Mouse (Mus musculus) activated CD4-positive, CD25-positive, alpha-beta regulatory T cell, adult 4 months (primary cell): ENCODE results near the gene Ces2e. TPM values are rescaled to one million over a fixed set of nuclear protein-coding genes. Genes with fewer than 3 reads are reported as not detected.
"Not testable (repeated sequence)": the region's sequence is repeated elsewhere in the genome, so short reads cannot be mapped to it uniquely, and the experiment has no call there.

Experiments
- ATAC-seq: one replicate; pipeline ENCODE4 v1.8.0; 2017
- polyA plus RNA-seq, 2 experiments: library from polyadenylated mRNA; unstranded; fragments of 100-300 nt; shearing (Covaris generic); gene quantifications; one replicate each; pipeline ENCODE4 v1.2.1; 2017

The Ces2e gene
- not detected for polyA plus RNA-seq

- no peak for ATAC-seq
Observed at GRCm38 (mm10) chr8:104925972-104926596, at the start of gene Ces2e. Ces2e (plus strand) TSS chr8:104926260.

- peak; percentile 98 for ATAC-seq
Observed at GRCm38 (mm10) chr8:104886223-104886926, 39.7 kb upstream of the Ces2e start.

GRCm38 (mm10) chr8:104901746-104902145, 24.3 kb upstream of the Ces2e start:
- ATAC-seq = no peak

- no peak for ATAC-seq
Observed at GRCm38 (mm10) chr8:104907111-104907510, 18.9 kb upstream of the Ces2e start.

GRCm38 (mm10) chr8:104909021-104909420, 17.0 kb upstream of the Ces2e start:
- not testable (repeated sequence) for ATAC-seq

- ATAC-seq = not testable (repeated sequence)
Observed at GRCm38 (mm10) chr8:104909651-104910050, 16.4 kb upstream of the Ces2e start.

GRCm38 (mm10) chr8:104927301-104927700, 1.2 kb downstream of the Ces2e start:
- no peak for ATAC-seq

- ATAC-seq = no peak
Observed at GRCm38 (mm10) chr8:104944665-104945064, 18.6 kb downstream of the Ces2e start.

GRCm38 (mm10) chr8:104947056-104947455, 21.0 kb downstream of the Ces2e start, which contains the start of gene Ces2f:
Ces2f (plus strand) TSS chr8:104947356.
- no peak for ATAC-seq

GRCm38 (mm10) chr8:104949031-104949430, 23.0 kb downstream of the Ces2e start:
- no peak for ATAC-seq

GRCm38 (mm10) chr8:104961537-104961961, 35.5 kb downstream of the Ces2e start, which contains the start of gene Ces2g:
Ces2g (plus strand) TSS chr8:104961718.
- no peak for ATAC-seq

- no peak for ATAC-seq
Observed at GRCm38 (mm10) chr8:104962229-104962901, 36.3 kb downstream of the Ces2e start.

- no peak for ATAC-seq
Observed at GRCm38 (mm10) chr8:104963375-104963894, 37.4 kb downstream of the Ces2e start.

- no peak for ATAC-seq
Observed at GRCm38 (mm10) chr8:104984126-104984525, 58.1 kb downstream of the Ces2e start.

Other genes starting within 250 kb of the Ces2e start
- not detected for gene Ces2a, start 192.3 kb upstream of the Ces2e start, polyA plus RNA-seq
- gene Ces2b, start 94.7 kb upstream of the Ces2e start, polyA plus RNA-seq = not detected
- 10 to 100 TPM in 1 of 2 experiments, 1 to 10 TPM in 1; 8.9 to 16.3 TPM for gene Ces2c, start 79.2 kb upstream of the Ces2e start, polyA plus RNA-seq
- gene Ces2f, start 21.1 kb downstream of the Ces2e start, polyA plus RNA-seq = not detected
- gene Ces2g, start 35.5 kb downstream of the Ces2e start, polyA plus RNA-seq = under 1 TPM; 0.13 to 0.37 TPM
- gene Ces2h, start 74.6 kb downstream of the Ces2e start, polyA plus RNA-seq = not detected
- gene Ces3a, start 122.3 kb downstream of the Ces2e start, polyA plus RNA-seq = not detected
- not detected for gene Ces3b, start 157.5 kb downstream of the Ces2e start, polyA plus RNA-seq
- gene Ces4a, start 205.5 kb downstream of the Ces2e start, polyA plus RNA-seq = not detected
- 10 to 100 TPM; 34.0 to 49.2 TPM for gene Cbfb, start 244.4 kb downstream of the Ces2e start, polyA plus RNA-seq